7 mouse cellular contexts compared by ENCODE assay signal in genomic region chr10:45546799-45547198, GRCm38 (mm10).
DNase-seq lines count a peak whose midpoint lies in the region.

No protein-coding gene starts in this region.

- DNase-seq in thymus, postnatal 14 days: peak; percentile 9
- no peak for DNase-seq in thymus, postnatal 36 days
- DNase-seq in c-Kit-positive CD71-negative TER-119-negative erythroid progenitor cells, embryonic 14.5 days (ENCODE audit: low read depth): peak; percentile 50
- DNase-seq in kidney, adult 9 months: peak; percentile 25
- DNase-seq in lung, postnatal 25 days (ENCODE audit: low spot score): peak; percentile 10
- no peak for DNase-seq in cerebellum, adult 11-12 months
- no peak for DNase-seq in spleen, postnatal 14 days (ENCODE audit: low spot score in 2 of 2)

Comparison
In these comparisons a context has a peak if more than half of its experiments do, and no peak if none do; other contexts are left out.
1. DNase-seq: peak in thymus, postnatal 14 days (single experiment), c-Kit-positive CD71-negative TER-119-negative erythroid progenitor cells, embryonic 14.5 days (single experiment), kidney, adult 9 months (single experiment) and lung, postnatal 25 days (single experiment); none in thymus, postnatal 36 days (0 of 2), cerebellum, adult 11-12 months (single experiment) and spleen, postnatal 14 days (0 of 2).